Mouse (Mus musculus): Measurements from ENCODE around the gene Maz. TPM values are rescaled to one million over a fixed set of nuclear protein-coding genes. Genes with fewer than 3 reads are reported as not detected.

Maz gene
- polyA plus RNA-seq, 1 experiment from 2014 or later: 104 TPM

- no peak; the same call in 1 of the 2 replicates for ATAC-seq
- Histone ChIP-seq H3K4me1 (peaks cover 75% of the 10 kb centered on the region), H3K27me3 (replicated peaks) (no peaks in the 10 kb centered on the region), H3K36me3 (peaks cover 79% of the 10 kb centered on the region), H3K9me3 (replicated peaks) (no peaks in the 10 kb centered on the region), H3K4me3 (peak overlapping the region; percentile 90), H3K4me2 (peak overlapping the region; percentile 98), H3K27ac (peak overlapping the region; percentile 98), H3K9ac (peak overlapping the region; percentile 100)
- 3% methylated on average over 12 of the region's 48 CpGs for WGBS (ENCODE audit: insufficient replicate concordance)
Observed at GRCm38 (mm10) chr7:127026616-127026983, 237 bp downstream of the Maz start.

GRCm38 (mm10) chr7:127026161-127026600, 656 bp downstream of the Maz start:
- H3K36me3 ChIP-seq: peaks cover 75% of the 10 kb centered on the region

GRCm38 (mm10) chr7:127025556-127026160, 1.2 kb downstream of the Maz start:
- Histone ChIP-seq H3K9ac (peak overlapping the region; percentile 100), H3K27me3 (replicated peaks) (no peaks in the 10 kb centered on the region), H3K9me3 (replicated peaks) (no peaks in the 10 kb centered on the region), H3K4me2 (peak overlapping the region; percentile 98), H3K4me1 (peaks cover 75% of the 10 kb centered on the region), H3K4me3 (peak overlapping the region; percentile 90), H3K36me3 (peaks cover 69% of the 10 kb centered on the region), H3K27ac (peak overlapping the region; percentile 98)
- ATAC-seq: no peak
- WGBS (ENCODE audit: insufficient replicate concordance): under 1% methylated on average over 53 of the region's 65 CpGs

More at GRCm38 (mm10) chr7:127026161-127026600, 656 bp downstream of the Maz start:
- Histone ChIP-seq H3K9me3 (replicated peaks) (no peaks in the 10 kb centered on the region), H3K4me3 (peak overlapping the region; percentile 90), H3K4me2 (peak overlapping the region; percentile 98), H3K27ac (peak overlapping the region; percentile 98), H3K9ac (peak overlapping the region; percentile 100), H3K4me1 (peaks cover 75% of the 10 kb centered on the region), H3K27me3 (replicated peaks) (no peaks in the 10 kb centered on the region)
- WGBS (ENCODE audit: insufficient replicate concordance): 0% methylated on average over 15 of the region's 48 CpGs
- peak; percentile 48 for ATAC-seq

GRCm38 (mm10) chr7:127024755-127025555, 1.9 kb downstream of the Maz start:
- H3K9ac ChIP-seq: peak overlapping the region; percentile 100
- H3K36me3 ChIP-seq: peaks cover 62% of the 10 kb centered on the region
- H3K4me2 ChIP-seq: peak overlapping the region; percentile 98
- H3K4me3 ChIP-seq: peak overlapping the region; percentile 90
- no peaks in the 10 kb centered on the region for H3K27me3 ChIP-seq (replicated peaks)
- H3K9me3 ChIP-seq (replicated peaks): no peaks in the 10 kb centered on the region
- peak; percentile 32 for ATAC-seq
- WGBS (ENCODE audit: insufficient replicate concordance): under 1% methylated on average over 30 of the region's 30 CpGs
- peaks cover 72% of the 10 kb centered on the region for H3K4me1 ChIP-seq
- peak overlapping the region; percentile 98 for H3K27ac ChIP-seq

GRCm38 (mm10) chr7:127023896-127024690, 2.7 kb downstream of the Maz start:
- H3K4me1 ChIP-seq: peaks cover 75% of the 10 kb centered on the region
- H3K9ac ChIP-seq: peak overlapping the region; percentile 100
- H3K27ac ChIP-seq: peak overlapping the region; percentile 98
- H3K36me3 ChIP-seq: peaks cover 54% of the 10 kb centered on the region
- H3K27me3 ChIP-seq (replicated peaks): no peaks in the 10 kb centered on the region
- H3K9me3 ChIP-seq (replicated peaks): no peaks in the 10 kb centered on the region
- H3K4me2 ChIP-seq: peak overlapping the region; percentile 98
- 24% methylated on average over 19 of the region's 19 CpGs for WGBS (ENCODE audit: insufficient replicate concordance)
- ATAC-seq: no peak
- peak overlapping the region; percentile 90 for H3K4me3 ChIP-seq

- H3K9ac ChIP-seq: peak overlapping the region; percentile 100
- ATAC-seq: no peak
- no peaks in the 10 kb centered on the region for H3K9me3 ChIP-seq (replicated peaks)
- peak overlapping the region; percentile 98 for H3K4me2 ChIP-seq
- H3K27me3 ChIP-seq (replicated peaks): no peaks in the 10 kb centered on the region
- H3K36me3 ChIP-seq: peaks cover 46% of the 10 kb centered on the region
- peaks cover 76% of the 10 kb centered on the region for H3K4me1 ChIP-seq
- 81% methylated on average over 13 of the region's 13 CpGs for WGBS (ENCODE audit: insufficient replicate concordance)
- H3K4me3 ChIP-seq: peak overlapping the region; percentile 90
- peak overlapping the region; percentile 98 for H3K27ac ChIP-seq
Observed at GRCm38 (mm10) chr7:127023272-127023691, 3.6 kb downstream of the Maz start.

- Histone ChIP-seq H3K27ac (peak overlapping the region; percentile 98; the same call in 1 of the 2 replicates), H3K9ac (peak overlapping the region; percentile 100), H3K9me3 (replicated peaks) (no peaks in the 10 kb centered on the region), H3K4me3 (peak overlapping the region; percentile 90), H3K4me2 (peak overlapping the region; percentile 98), H3K4me1 (peaks cover 76% of the 10 kb centered on the region), H3K27me3 (replicated peaks) (no peaks in the 10 kb centered on the region), H3K36me3 (peaks cover 40% of the 10 kb centered on the region)
- ATAC-seq: no peak
- WGBS (ENCODE audit: insufficient replicate concordance): 87% methylated on average over 7 of the region's 7 CpGs
Observed at GRCm38 (mm10) chr7:127022528-127023271, 4.1 kb downstream of the Maz start.

- peak overlapping the region; percentile 98 for H3K27ac ChIP-seq
- no peaks in the 10 kb centered on the region for H3K27me3 ChIP-seq (replicated peaks)
- peak overlapping the region; percentile 90 for H3K4me3 ChIP-seq
- H3K4me1 ChIP-seq: peaks cover 77% of the 10 kb centered on the region
- 42% methylated on average over 5 of the region's 5 CpGs for WGBS (ENCODE audit: insufficient replicate concordance)
- H3K9ac ChIP-seq: peak overlapping the region; percentile 100; the same call in 1 of the 2 replicates
- H3K9me3 ChIP-seq (replicated peaks): no peaks in the 10 kb centered on the region
- no peak for ATAC-seq
- peak overlapping the region; percentile 98 for H3K4me2 ChIP-seq
- peaks cover 37% of the 10 kb centered on the region for H3K36me3 ChIP-seq
Observed at GRCm38 (mm10) chr7:127021563-127022527, 5.0 kb downstream of the Maz start.

GRCm38 (mm10) chr7:127020901-127021562, 5.8 kb downstream of the Maz start, which contains the start of the genes Gm42742 and Prrt2:
Gene Gm42742, minus strand, starts transcription at chr7:127021097.
Gene Prrt2, minus strand, starts transcription at chr7:127021211.
- Histone ChIP-seq H3K27me3 (replicated peaks) (no peaks in the 10 kb centered on the region), H3K4me2 (peak within 1 kb of the TSS; percentile 98), H3K4me1 (peaks cover 80% of the 10 kb centered on the region), H3K4me3 (peak within 1 kb of the TSS; percentile 34), H3K9ac (peak within 1 kb of the TSS; percentile 100), H3K36me3 (peaks cover 37% of the 10 kb centered on the region), H3K27ac (peak within 1 kb of the TSS; percentile 98; the same call in 1 of the 2 replicates), H3K9me3 (replicated peaks) (no peaks in the 10 kb centered on the region)
- whole genome bisulfite sequencing (ENCODE audit: insufficient replicate concordance): 3% methylated on average over 31 of the region's 37 CpGs
- ATAC-seq: no peak

- Histone ChIP-seq H3K27me3 (replicated peaks) (no peaks in the 10 kb centered on the region), H3K9me3 (replicated peaks) (no peaks in the 10 kb centered on the region), H3K9ac (peak overlapping the region; percentile 60), H3K36me3 (peaks cover 40% of the 10 kb centered on the region), H3K27ac (peak overlapping the region; percentile 50; the same call in 1 of the 2 replicates), H3K4me3 (peak overlapping the region; percentile 34), H3K4me1 (peaks cover 84% of the 10 kb centered on the region), H3K4me2 (peak overlapping the region; percentile 98)
- no peak for ATAC-seq
- 62% methylated on average over 5 of the region's 5 CpGs for WGBS (ENCODE audit: insufficient replicate concordance)
Observed at GRCm38 (mm10) chr7:127020491-127020890, 6.3 kb downstream of the Maz start.

Measured in liver, embryonic 12.5 days (tissue).